9 mouse cellular contexts compared by ENCODE assay signal in the genomic region with DNA sequence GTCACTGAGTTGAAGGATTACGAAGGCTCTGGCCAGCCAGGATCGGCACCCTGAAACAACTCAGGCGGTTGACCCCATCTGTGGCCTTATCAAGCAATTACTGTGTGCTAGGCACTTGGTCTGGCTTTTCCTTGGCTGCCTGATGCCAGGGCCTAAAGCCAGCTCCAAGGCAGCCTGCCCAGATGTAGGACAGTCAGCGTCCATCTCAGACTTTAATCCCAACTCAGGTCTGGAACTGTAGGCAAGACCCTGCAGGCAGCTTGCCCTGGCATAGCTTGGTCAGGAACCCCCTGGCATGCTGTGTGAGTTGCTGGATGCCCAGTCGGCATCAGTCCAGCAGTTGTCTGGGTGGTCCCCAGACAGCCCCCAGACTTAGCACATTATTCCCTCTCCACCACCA. TPM values are rescaled to one million over a fixed set of nuclear protein-coding genes. Genes with fewer than 3 reads are reported as not detected.
DNase-seq lines count a peak whose midpoint lies in the region; ATAC-seq and TF ChIP-seq lines count a peak whose summit lies in the region.
"Had no signal": no experiment of that assay in that cellular context is flagged by ENCODE, and none has a peak within 500 bp of the region (broad histone marks: within the 10 kb centered on the region; RNA-seq: fewer than 3 reads in every experiment).

No protein-coding gene starts in this region.

- no peak for TF ChIP-seq CTCF in hindbrain, postnatal 0 days (IDR thresholded peaks at IDR 0.05; ENCODE audit: low read depth)

- peaks cover 19% of the 10 kb centered on the region for H3K36me3 ChIP-seq in heart, embryonic 10.5 days
- 0 out of 2 replicates have a peak, but pooled peaks cover 2% of the 10 kb centered on the region for H3K36me3 ChIP-seq in neural tube, embryonic 11.5 days (ENCODE audit: control insufficient read depth, insufficient read depth, low read length)
- peaks cover 6% of the 10 kb centered on the region; the same call in 1 of the 2 replicates for H3K36me3 ChIP-seq in hindbrain, postnatal 0 days (ENCODE audit: insufficient read depth, low read length)

- H3K9me3 ChIP-seq in heart, embryonic 10.5 days, result no peaks in the 10 kb centered on the region
- H3K9me3 ChIP-seq in neural tube, embryonic 11.5 days (ENCODE audit: control insufficient read depth, low read length), result no peaks in the 10 kb centered on the region
- H3K9me3 ChIP-seq in hindbrain, postnatal 0 days (ENCODE audit: low read length), result no peaks in the 10 kb centered on the region

- peak overlapping the region; percentile 8; the same call in 1 of the 2 replicates for H3K4me2 ChIP-seq in neural tube, embryonic 11.5 days (ENCODE audit: low read depth)
- H3K4me2 ChIP-seq in hindbrain, postnatal 0 days (ENCODE audit: low read depth, low read length), result peak overlapping the region; percentile 53

- no peaks in the 10 kb centered on the region for H3K27me3 ChIP-seq in heart, embryonic 10.5 days (ENCODE audit: insufficient read depth, poor library complexity, severe bottlenecking)
- H3K27me3 ChIP-seq in neural tube, embryonic 11.5 days (ENCODE audit: control insufficient read depth, insufficient read depth, low read length), result no peaks in the 10 kb centered on the region
- no peaks in the 10 kb centered on the region for H3K27me3 ChIP-seq in hindbrain, postnatal 0 days (ENCODE audit: insufficient read depth, low read length)

- peaks cover 82% of the 10 kb centered on the region for H3K4me1 ChIP-seq in heart, embryonic 10.5 days
- peaks cover 3% of the 10 kb centered on the region; the same call in 1 of the 2 replicates for H3K4me1 ChIP-seq in neural tube, embryonic 11.5 days (ENCODE audit: control insufficient read depth, insufficient read depth, low read length)
- peaks cover 51% of the 10 kb centered on the region for H3K4me1 ChIP-seq in hindbrain, postnatal 0 days (ENCODE audit: insufficient read depth, low read length)

- no peak for DNase-seq in heart, embryonic 10.5 days (ENCODE audit: low spot score)
- DNase-seq in heart, adult 11 months, result no peak
- DNase-seq in neural tube, embryonic 11.5 days (ENCODE audit: low spot score), result no peak
- no peak for DNase-seq in neural tube, embryonic 10.5 days (ENCODE audit: extremely low spot score, low spot score)
- DNase-seq in hindbrain, postnatal 0 days (ENCODE audit: low spot score), result peak; percentile 71
- DNase-seq in thymus, adult 18-20 months, result no peak
- DNase-seq in kidney, postnatal 36 days, result no peak
- no peak for DNase-seq in testis, postnatal 14 days (ENCODE audit: low spot score)
- DNase-seq: right cerebral cortex, postnatal 25 days had no signal

- ATAC-seq in neural tube, embryonic 11.5 days (ENCODE audit: insufficient read depth, low FRiP score, low TSS enrichment), result no peak
- ATAC-seq in hindbrain, postnatal 0 days, result peak; percentile 45

- 82% methylated on average over 5 of the region's 5 CpGs for WGBS in heart, embryonic 10.5 days
- 81% methylated on average over 5 of the region's 5 CpGs for WGBS in neural tube, embryonic 11.5 days
- 51% methylated on average over 5 of the region's 5 CpGs for WGBS in hindbrain, postnatal 0 days

- H3K27ac ChIP-seq in heart, embryonic 10.5 days, result 0 out of 2 replicates have a peak overlapping the region, but pooled peaks have one; percentile 86
- no peak overlapping the region for H3K27ac ChIP-seq in neural tube, embryonic 11.5 days (ENCODE audit: low read depth, low read length)
- peak overlapping the region; percentile 66; the same call in 1 of the 2 replicates for H3K27ac ChIP-seq in hindbrain, postnatal 0 days

- peak overlapping the region; percentile 60; the same call in 1 of the 2 replicates for H3K4me3 ChIP-seq in heart, embryonic 10.5 days
- H3K4me3 ChIP-seq in neural tube, embryonic 11.5 days (ENCODE audit: low read depth, low read length), result no peak overlapping the region
- H3K4me3 ChIP-seq in hindbrain, postnatal 0 days (ENCODE audit: low read length), result peak overlapping the region; percentile 29; the same call in 1 of the 2 replicates

- H3K9ac ChIP-seq in neural tube, embryonic 11.5 days (ENCODE audit: low read length), result no peak overlapping the region
- no peak overlapping the region for H3K9ac ChIP-seq in hindbrain, postnatal 0 days (replicated peaks; ENCODE audit: low read length)

RNA-seq across cellular contexts. Expression of a gene that starts 29.3 kb away (rescaled TPM):
- 120 and 129 TPM in 2 replicates for polyA plus RNA-seq in heart, embryonic 10.5 days (2016; fragmentation: Nextera tagmentation; extraction: Ambion mirVana)
- polyA plus RNA-seq in neural tube, embryonic 11.5 days (2014; fragmentation: Nextera tagmentation; extraction: Ambion mirVana), result 124 and 136 TPM in 2 replicates
- total RNA-seq in hindbrain, postnatal 0 days (2014; rRNA removed), result 49.8 and 112 TPM in 2 replicates
- 104 and 106 TPM in 2 replicates for polyA plus RNA-seq in hindbrain, postnatal 0 days (2015; fragmentation: Nextera tagmentation; extraction: Ambion mirVana)

RNA-seq across cellular contexts. Expression of a gene that starts 37.1 kb away (rescaled TPM):
- polyA plus RNA-seq in heart, embryonic 10.5 days (2016; fragmentation: Nextera tagmentation; extraction: Ambion mirVana), result 27.9 and 34.5 TPM in 2 replicates
- polyA plus RNA-seq in neural tube, embryonic 11.5 days (2014; fragmentation: Nextera tagmentation; extraction: Ambion mirVana), result 55.3 and 57.7 TPM in 2 replicates
- total RNA-seq in hindbrain, postnatal 0 days (2014; rRNA removed), result 36.6 and 41.3 TPM in 2 replicates
- polyA plus RNA-seq in hindbrain, postnatal 0 days (2015; fragmentation: Nextera tagmentation; extraction: Ambion mirVana), result 21.2 and 22.3 TPM in 2 replicates
